Mouse (Mus musculus) midbrain, postnatal 0 days (tissue): ENCODE results near the gene Unc13c. TPM values are rescaled to one million over a fixed set of nuclear protein-coding genes. Genes with fewer than 3 reads are reported as not detected.
A peak's percentile ranks its signal among the peaks of the same experiment; 100 is the strongest.

Experiments
- ATAC-seq: fragments of 200-750 bp; cut with Nextera tagmentation; 2 replicates; pipeline ENCODE4 v1.8.0; 2017; ENCODE audit warnings: moderate number of reproducible peaks, mild to moderate bottlenecking, moderate TSS enrichment, moderate library complexity; ENCODE audit not compliant: low FRiP score
- DNase-seq: peaks from one replicate; pipeline ENCODE4 v3.0.0-alpha.2; 2015; ENCODE audit warnings: low spot score
- H3K27ac ChIP-seq: fragments of 300-500 bp; sonication (generic); 2 replicates; pipeline ENCODE4 v1.5.1; 2014; ENCODE audit warnings: low read depth, mild to moderate bottlenecking, low read length, mixed read lengths
- H3K27me3 ChIP-seq: fragments of 300-500 bp; sonication (generic); 2 replicates; pipeline ENCODE4 v1.6.1; 2014; ENCODE audit warnings: low read length, control low read depth, mixed read lengths; ENCODE audit not compliant: insufficient read depth
- H3K36me3 ChIP-seq: fragments of 300-500 bp; sonication (generic); 2 replicates; pipeline ENCODE4 v1.6.1; 2014; ENCODE audit warnings: low read length, control low read depth, mixed read lengths; ENCODE audit not compliant: insufficient read depth
- H3K4me1 ChIP-seq: fragments of 300-500 bp; sonication (generic); 2 replicates; pipeline ENCODE4 v1.6.1; 2014; ENCODE audit warnings: mild to moderate bottlenecking, control low read depth, antibody characterized with exemption, low read length, mixed read lengths; ENCODE audit not compliant: insufficient read depth
- H3K4me2 ChIP-seq: fragments of 300-500 bp; sonication (generic); 2 replicates; pipeline ENCODE4 v1.6.1; 2014; ENCODE audit warnings: low read depth, mild to moderate bottlenecking, low read length, mixed read lengths; ENCODE audit not compliant: poor library complexity, severe bottlenecking
- H3K4me3 ChIP-seq: fragments of 300-500 bp; sonication (generic); 2 replicates; pipeline ENCODE4 v1.5.1; 2014; ENCODE audit warnings: low read depth, mild to moderate bottlenecking, low read length, moderate library complexity
- H3K9ac ChIP-seq: fragments of 300-500 bp; sonication (generic); replicated peaks from 2 replicates; pipeline ENCODE4 v1.6.1; 2014; ENCODE audit warnings: mild to moderate bottlenecking, low read length, moderate library complexity, mixed read lengths; ENCODE audit not compliant: poor library complexity, severe bottlenecking
- H3K9me3 ChIP-seq: fragments of 300-500 bp; sonication (generic); 2 replicates; pipeline ENCODE4 v1.6.1; 2016; ENCODE audit warnings: low read length, control low read depth
- CTCF ChIP-seq: IDR thresholded peaks from 2 replicates; pipeline ENCODE4 v1.5.1; 2016; ENCODE audit warnings: antibody characterized with exemption, mild to moderate bottlenecking
- WGBS: fragments of 180-500 bp; shearing (Covaris S2); extraction: QIAGEN DNeasy Blood & Tissue Kit; methylation state at CpG from one replicate; pipeline ENCODE4 v1.1.7; 2014; 5-methylcytosine and 5-hydroxymethylcytosine counted together
- polyA plus RNA-seq: library from polyadenylated mRNA; unstranded; fragments of >200 nt; fragmentation: Nextera tagmentation; extraction: Ambion mirVana; gene quantifications from 2 replicates; pipeline ENCODE4 v1.2.1, GENCODE M21; 2015
- total RNA-seq: library from RNA; depleted of rRNA; stranded (reverse); fragments of >200 nt; gene quantifications from 2 replicates; pipeline ENCODE4 v1.2.3, GENCODE M21; 2014

Unc13c gene
- total and polyA plus RNA-seq, 2 experiments from 2014 or later, result 6.3 to 15.3 TPM

GRCm38 (mm10) chr9:73753480-73753879, 215.3 kb downstream of the Unc13c start:
- Histone ChIP-seq H3K4me1 (no peaks in the 10 kb centered on the region), H3K4me3 (no peak overlapping the region), H3K4me2 (no peak overlapping the region), H3K27ac (no peak overlapping the region), H3K36me3 (no peaks in the 10 kb centered on the region), H3K9ac (no peak overlapping the region), H3K9me3 (no peaks in the 10 kb centered on the region), H3K27me3 (no peaks in the 10 kb centered on the region)
- 60% methylated on average over 3 of the region's 3 CpGs for WGBS
- TF ChIP-seq CTCF, result no peak
- ATAC-seq (no peak), DNase-seq (no peak)

GRCm38 (mm10) chr9:73751344-73751743, 217.4 kb downstream of the Unc13c start:
- WGBS, result 81% methylated on average over 1 of the region's 1 CpGs
- no peak for TF ChIP-seq CTCF

GRCm38 (mm10) chr9:73734446-73734845, 234.3 kb downstream of the Unc13c start:
- DNase-seq, result no peak
- H3K4me3 ChIP-seq, result no peak overlapping the region
- H3K27ac ChIP-seq, result no peak overlapping the region
- H3K9ac ChIP-seq, result no peak overlapping the region
- no peaks in the 10 kb centered on the region for H3K9me3 ChIP-seq
- no peak for ATAC-seq
- WGBS, result 77% methylated on average over 7 of the region's 7 CpGs
- H3K27me3 ChIP-seq, result no peaks in the 10 kb centered on the region
- no peaks in the 10 kb centered on the region for H3K4me1 ChIP-seq
- no peaks in the 10 kb centered on the region for H3K36me3 ChIP-seq
- H3K4me2 ChIP-seq, result no peak overlapping the region
- TF ChIP-seq CTCF, result no peak

More at GRCm38 (mm10) chr9:73751344-73751743, 217.4 kb downstream of the Unc13c start:
- Histone ChIP-seq H3K4me2 (no peak overlapping the region), H3K9me3 (no peaks in the 10 kb centered on the region), H3K4me3 (no peak overlapping the region), H3K9ac (no peak overlapping the region), H3K27ac (no peak overlapping the region), H3K36me3 (no peaks in the 10 kb centered on the region), H3K4me1 (no peaks in the 10 kb centered on the region), H3K27me3 (no peaks in the 10 kb centered on the region)
- ATAC-seq (no peak), DNase-seq (peak; percentile 43)

- no peak for ATAC-seq
- H3K4me2 ChIP-seq, result no peak overlapping the region
- no peak for TF ChIP-seq CTCF
- H3K4me1 ChIP-seq, result no peaks in the 10 kb centered on the region
- H3K4me3 ChIP-seq, result no peak overlapping the region
- H3K27me3 ChIP-seq, result no peaks in the 10 kb centered on the region
- H3K9me3 ChIP-seq, result no peaks in the 10 kb centered on the region
- H3K36me3 ChIP-seq, result no peaks in the 10 kb centered on the region
- WGBS, result 47% methylated on average over 6 of the region's 6 CpGs
- no peak overlapping the region for H3K27ac ChIP-seq
- no peak overlapping the region for H3K9ac ChIP-seq
- DNase-seq, result peak; percentile 28
These were observed 242.8 kb downstream of the Unc13c start for GRCm38 (mm10) chr9:73725717-73726662.

GRCm38 (mm10) chr9:73724776-73725175, 244.0 kb downstream of the Unc13c start:
- no peak for TF ChIP-seq CTCF
- no peak overlapping the region for H3K4me2 ChIP-seq
- H3K27me3 ChIP-seq, result no peaks in the 10 kb centered on the region
- WGBS, result 94% methylated on average over 4 of the region's 4 CpGs
- H3K4me1 ChIP-seq, result no peaks in the 10 kb centered on the region
- H3K27ac ChIP-seq, result no peak overlapping the region
- H3K9ac ChIP-seq, result no peak overlapping the region
- ATAC-seq, result no peak
- no peak for DNase-seq
- H3K9me3 ChIP-seq, result no peaks in the 10 kb centered on the region
- no peak overlapping the region for H3K4me3 ChIP-seq
- no peaks in the 10 kb centered on the region for H3K36me3 ChIP-seq

GRCm38 (mm10) chr9:73713508-73713907, 255.3 kb downstream of the Unc13c start:
- TF ChIP-seq CTCF, result no peak
- Histone ChIP-seq H3K9me3 (no peaks in the 10 kb centered on the region), H3K4me1 (no peaks in the 10 kb centered on the region), H3K9ac (no peak overlapping the region), H3K4me2 (no peak overlapping the region), H3K27me3 (no peaks in the 10 kb centered on the region), H3K4me3 (no peak overlapping the region), H3K36me3 (no peaks in the 10 kb centered on the region), H3K27ac (no peak overlapping the region)
- no peak for DNase-seq
- no peak for ATAC-seq
- 63% methylated on average over 4 of the region's 4 CpGs for WGBS
